Mouse (Mus musculus): ENCODE results near the gene Slc25a10. TPM values are rescaled to one million over a fixed set of nuclear protein-coding genes. Genes with fewer than 3 reads are reported as not detected.
A peak's percentile ranks its signal among the peaks of the same experiment; 100 is the strongest.

Slc25a10 gene
- polyA plus RNA-seq, 1 experiment from 2014 or later = 37.7 TPM

DNA sequence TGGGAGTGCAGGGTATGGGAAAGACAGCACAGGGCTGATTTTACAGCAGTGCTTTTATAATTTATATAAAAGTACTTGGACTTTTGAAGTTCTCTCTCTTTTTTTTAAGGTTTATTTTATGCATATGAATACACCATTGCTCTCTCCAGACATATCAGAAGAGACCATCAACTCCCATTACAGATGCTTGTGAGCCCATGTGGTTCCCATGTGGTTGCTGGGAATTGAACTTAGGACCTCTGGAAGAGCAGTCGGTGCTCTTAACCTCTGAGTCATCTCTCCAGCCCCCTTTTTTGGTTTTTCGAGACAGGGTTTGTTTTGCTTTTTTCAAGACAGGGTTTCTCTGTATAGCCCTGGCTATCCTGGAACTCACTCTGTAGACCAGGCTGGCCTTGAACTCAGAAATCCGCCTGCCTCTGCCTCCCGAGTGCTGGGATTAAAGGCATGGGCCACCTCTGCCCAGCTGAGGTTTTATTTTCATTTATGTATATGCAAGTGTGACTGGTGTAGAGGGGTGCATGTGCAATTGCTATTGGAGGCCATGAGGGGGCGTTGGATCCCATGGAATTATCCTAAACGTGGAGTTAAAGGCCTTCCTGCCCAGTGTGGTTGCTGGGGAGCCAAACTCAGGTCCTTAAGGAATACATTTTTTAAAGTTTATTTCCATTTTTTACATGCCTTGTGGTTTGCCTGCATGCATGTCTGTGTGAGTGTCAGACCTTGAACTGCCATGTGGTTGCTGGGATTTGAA lies 32.6 kb upstream of the Slc25a10 start:
- peaks cover 44% of the 10 kb centered on the region for H3K36me3 ChIP-seq

DNA sequence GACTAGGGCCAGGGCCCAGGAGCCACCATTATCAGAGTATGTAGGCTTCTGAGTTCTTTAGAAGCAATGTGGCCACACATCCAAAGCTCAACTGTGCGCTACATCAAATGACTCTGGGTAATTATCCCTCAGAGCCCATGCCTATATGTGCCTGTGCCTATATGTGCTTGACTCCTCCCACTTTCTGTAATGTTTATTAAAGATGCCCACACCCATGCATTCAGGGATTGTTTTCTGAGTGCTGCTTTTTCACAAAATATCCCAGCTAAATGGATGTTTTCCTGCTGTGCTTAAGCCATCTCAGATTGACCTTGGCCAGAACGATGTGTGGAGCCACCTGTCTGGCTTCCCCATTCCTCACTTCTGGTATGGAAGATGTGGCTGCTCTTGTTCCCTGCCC lies 28.1 kb upstream of the Slc25a10 start:
- Histone ChIP-seq H3K4me2 (replicated peaks) (no peak overlapping the region), H3K36me3 (peaks cover 54% of the 10 kb centered on the region), H3K9ac (no peak overlapping the region), H3K9me3 (replicated peaks) (no peaks in the 10 kb centered on the region), H3K4me3 (no peak overlapping the region), H3K4me1 (peaks cover 26% of the 10 kb centered on the region), H3K27me3 (no peaks in the 10 kb centered on the region), H3K27ac (no peak overlapping the region)
- WGBS = 94% methylated on average over 2 of the region's 2 CpGs
- no peak for ATAC-seq (ENCODE audit: low FRiP score)

More for the DNA sequence above, 32.6 kb upstream of the Slc25a10 start:
- 61% methylated on average over 6 of the region's 6 CpGs for WGBS
- no peak overlapping the region for H3K27ac ChIP-seq
- peak overlapping the region; percentile 86 for H3K4me3 ChIP-seq
- peaks cover 20% of the 10 kb centered on the region for H3K4me1 ChIP-seq
- no peaks in the 10 kb centered on the region for H3K27me3 ChIP-seq
- H3K9me3 ChIP-seq (replicated peaks) = no peaks in the 10 kb centered on the region
- H3K9ac ChIP-seq = peak overlapping the region; percentile 87
- ATAC-seq (ENCODE audit: low FRiP score) = no peak
- H3K4me2 ChIP-seq (replicated peaks) = peak overlapping the region; percentile 81

DNA sequence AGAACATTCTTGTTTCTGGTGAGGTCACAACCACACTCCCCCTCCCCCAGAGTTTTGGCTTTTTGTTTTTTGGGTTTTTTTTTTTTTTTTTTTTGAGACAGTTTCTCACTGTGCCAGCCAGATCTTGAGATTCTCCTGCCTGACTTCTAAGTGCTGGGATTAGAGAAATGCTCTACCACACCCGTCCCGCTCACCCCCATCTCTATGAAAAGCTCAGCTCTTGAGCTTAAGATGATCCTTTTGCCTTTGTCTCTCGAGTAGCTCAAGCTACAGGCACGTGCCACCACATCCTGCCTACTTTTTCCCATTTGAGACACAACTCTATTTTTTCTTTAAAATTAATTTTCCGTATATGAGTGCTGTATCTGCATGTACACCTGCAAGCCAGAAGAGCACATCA lies 27.3 kb upstream of the Slc25a10 start:
- Histone ChIP-seq H3K4me2 (replicated peaks) (no peak overlapping the region), H3K27ac (no peak overlapping the region), H3K4me3 (no peak overlapping the region), H3K27me3 (no peaks in the 10 kb centered on the region), H3K9ac (no peak overlapping the region), H3K4me1 (peaks cover 21% of the 10 kb centered on the region), H3K9me3 (replicated peaks) (no peaks in the 10 kb centered on the region), H3K36me3 (peaks cover 53% of the 10 kb centered on the region)
- 91% methylated on average over 5 of the region's 5 CpGs for WGBS
- ATAC-seq (ENCODE audit: low FRiP score) = no peak

DNA sequence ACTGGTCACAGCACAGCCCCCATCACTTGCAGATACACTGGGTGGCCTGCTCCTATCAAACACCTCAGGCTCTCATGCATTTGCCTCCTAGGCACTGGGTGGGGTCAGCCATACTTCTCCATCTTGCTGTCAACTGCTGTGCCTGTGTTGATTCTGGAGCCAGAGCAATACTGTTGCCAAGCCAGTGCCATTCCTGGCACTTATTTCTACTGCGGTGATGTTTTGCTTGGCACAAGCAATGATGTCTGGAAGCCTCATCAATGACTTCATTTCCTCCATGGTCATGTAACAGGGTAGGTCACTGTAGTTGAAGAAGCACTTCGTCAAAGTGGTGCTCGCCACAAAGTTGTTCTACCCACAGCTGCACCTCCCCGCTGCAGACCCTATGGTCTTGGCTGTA lies 26.1 kb upstream of the Slc25a10 start:
- no peak overlapping the region for H3K27ac ChIP-seq
- peaks cover 56% of the 10 kb centered on the region for H3K36me3 ChIP-seq
- WGBS = 92% methylated on average over 4 of the region's 4 CpGs
- ATAC-seq (ENCODE audit: low FRiP score) = no peak
- peak overlapping the region; percentile 98 for H3K4me2 ChIP-seq (replicated peaks)
- peak overlapping the region; percentile 93; the same call in 1 of the 2 replicates for H3K9ac ChIP-seq
- H3K4me3 ChIP-seq = 0 out of 2 replicates have a peak overlapping the region, but pooled peaks have one; percentile 84
- peaks cover 21% of the 10 kb centered on the region for H3K4me1 ChIP-seq
- H3K27me3 ChIP-seq = no peaks in the 10 kb centered on the region
- H3K9me3 ChIP-seq (replicated peaks) = no peaks in the 10 kb centered on the region

DNA sequence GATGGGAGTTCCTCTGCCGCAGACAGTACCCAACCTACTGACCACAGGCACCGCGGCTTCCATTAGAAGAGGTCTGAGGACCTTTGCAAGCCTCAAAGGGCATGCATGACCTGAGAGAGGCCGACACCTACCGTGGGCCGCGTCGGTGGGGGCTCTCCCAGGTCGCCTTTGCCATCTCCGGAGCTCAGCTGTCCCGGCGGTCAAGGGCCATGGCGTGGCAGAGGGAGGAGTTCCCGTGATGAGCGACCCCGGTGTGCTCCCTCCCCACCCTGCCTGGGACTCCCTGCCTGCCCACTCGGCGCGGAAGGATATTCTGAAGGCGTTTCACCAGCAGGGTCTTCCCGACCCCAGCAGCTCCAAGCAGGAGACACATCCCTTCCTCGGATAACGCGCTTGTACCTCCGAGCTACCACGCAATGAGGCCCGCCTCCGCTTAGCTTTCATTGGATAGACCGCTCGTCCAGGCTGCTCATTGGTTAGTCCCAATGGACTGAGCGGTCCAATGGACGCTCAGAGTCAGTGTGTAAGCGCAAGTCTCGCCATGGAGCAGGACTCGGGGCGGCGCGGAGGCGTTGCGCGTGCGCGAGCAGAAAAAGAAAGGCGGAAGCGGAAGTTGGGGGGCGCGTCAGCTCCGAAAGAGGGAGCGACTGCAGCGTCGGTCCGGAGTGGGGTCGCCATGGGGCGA lies 24.4 kb upstream of the Slc25a10 start, which contains the start of gene Arl16:
Gene Arl16, minus strand, starts transcription at position 557 of the 685 bp plus-strand sequence.
- H3K9me3 ChIP-seq (replicated peaks) = no peaks in the 10 kb centered on the region
- peak; percentile 100 for ATAC-seq (ENCODE audit: low FRiP score)
- peak within 1 kb of the TSS; percentile 93 for H3K9ac ChIP-seq
- H3K4me2 ChIP-seq (replicated peaks) = peak within 1 kb of the TSS; percentile 98
- H3K27ac ChIP-seq = peak within 1 kb of the TSS; percentile 89
- H3K36me3 ChIP-seq = peaks cover 56% of the 10 kb centered on the region
- peaks cover 21% of the 10 kb centered on the region for H3K4me1 ChIP-seq
- WGBS = 1% methylated on average over 53 of the region's 54 CpGs
- H3K4me3 ChIP-seq = peak within 1 kb of the TSS; percentile 84
- no peaks in the 10 kb centered on the region for H3K27me3 ChIP-seq

DNA sequence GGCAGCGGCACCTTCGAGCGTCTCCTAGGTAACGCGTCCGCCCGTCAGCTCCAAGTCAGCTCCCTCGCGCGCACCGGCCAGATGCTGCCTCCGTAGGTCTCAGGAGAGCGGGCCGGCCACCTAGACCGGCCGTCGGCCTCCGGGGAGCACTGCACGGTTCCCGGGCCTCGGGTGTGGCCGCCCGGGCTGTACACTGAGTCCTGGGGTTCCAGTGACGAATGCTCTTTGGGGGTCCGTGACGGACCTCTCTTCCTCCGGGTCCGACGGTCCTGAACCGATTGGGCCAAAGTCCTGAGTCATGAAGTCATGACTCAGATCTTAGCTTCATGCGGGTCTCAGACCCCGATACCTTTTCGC lies 23.9 kb upstream of the Slc25a10 start:
- Histone ChIP-seq H3K4me1 (peaks cover 21% of the 10 kb centered on the region), H3K36me3 (peaks cover 56% of the 10 kb centered on the region), H3K9me3 (replicated peaks) (no peaks in the 10 kb centered on the region), H3K27ac (peak overlapping the region; percentile 71; the same call in 1 of the 2 replicates), H3K4me2 (replicated peaks) (peak overlapping the region; percentile 98), H3K4me3 (peak overlapping the region; percentile 84), H3K27me3 (no peaks in the 10 kb centered on the region), H3K9ac (peak overlapping the region; percentile 93)
- 1% methylated on average over 33 of the region's 33 CpGs for WGBS
- ATAC-seq (ENCODE audit: low FRiP score) = peak; percentile 68

DNA sequence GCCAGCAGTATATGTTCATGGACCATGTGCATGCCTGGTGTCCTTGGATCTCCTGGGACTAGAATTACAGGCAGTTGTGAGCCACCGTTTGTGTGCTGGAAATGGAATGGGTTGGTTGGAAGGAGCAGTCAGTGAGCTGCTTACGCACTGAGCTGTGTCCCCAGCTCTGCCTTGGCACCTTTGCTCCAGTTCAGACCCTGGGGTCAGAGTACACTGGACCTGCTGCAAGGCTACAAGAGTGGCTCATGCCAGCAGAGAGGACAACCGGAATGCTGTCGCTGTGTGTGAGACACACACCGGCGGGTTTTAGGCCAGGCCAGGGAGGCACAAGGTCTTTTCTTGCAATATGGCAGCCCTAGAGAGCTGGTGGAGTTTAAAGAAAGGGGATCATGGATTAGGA lies 19.6 kb upstream of the Slc25a10 start:
- 97% methylated on average over 6 of the region's 6 CpGs for WGBS
- Histone ChIP-seq H3K27ac (no peak overlapping the region), H3K4me1 (peaks cover 9% of the 10 kb centered on the region), H3K36me3 (peaks cover 74% of the 10 kb centered on the region), H3K27me3 (no peaks in the 10 kb centered on the region), H3K9ac (no peak overlapping the region), H3K4me2 (replicated peaks) (no peak overlapping the region), H3K4me3 (no peak overlapping the region), H3K9me3 (replicated peaks) (no peaks in the 10 kb centered on the region)
- ATAC-seq (ENCODE audit: low FRiP score) = no peak

DNA sequence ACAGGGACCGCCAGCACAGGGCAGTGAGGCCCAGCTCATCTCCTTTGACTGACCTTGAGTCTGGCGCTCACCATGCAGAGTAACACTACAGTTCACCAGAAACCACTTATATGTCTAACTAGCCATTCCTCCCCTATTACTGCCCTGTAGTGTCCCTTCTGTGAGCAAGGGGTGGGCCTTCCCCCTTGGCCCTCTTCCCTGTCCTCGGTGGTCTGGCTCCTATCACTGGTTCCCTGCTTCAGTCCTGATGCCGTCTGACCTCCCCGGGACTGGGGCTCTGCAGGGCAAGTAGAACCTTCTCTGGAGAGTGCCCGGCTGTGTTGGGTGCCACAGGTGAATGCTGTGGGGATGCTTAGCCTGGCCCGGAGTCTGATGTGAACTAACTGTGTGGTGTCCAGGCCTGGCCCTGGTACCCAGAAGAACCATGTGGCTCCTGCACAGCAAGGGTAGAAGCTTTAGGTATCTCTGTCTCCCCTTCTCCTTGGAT lies 8.1 kb upstream of the Slc25a10 start:
- Histone ChIP-seq H3K9ac (peak overlapping the region; percentile 92), H3K27me3 (no peaks in the 10 kb centered on the region), H3K36me3 (peaks cover 76% of the 10 kb centered on the region), H3K4me1 (peaks cover 18% of the 10 kb centered on the region), H3K4me2 (replicated peaks) (peak overlapping the region; percentile 93), H3K4me3 (peak overlapping the region; percentile 97), H3K9me3 (replicated peaks) (no peaks in the 10 kb centered on the region), H3K27ac (peak overlapping the region; percentile 89)
- WGBS = 93% methylated on average over 7 of the region's 7 CpGs
- no peak for ATAC-seq (ENCODE audit: low FRiP score)

DNA sequence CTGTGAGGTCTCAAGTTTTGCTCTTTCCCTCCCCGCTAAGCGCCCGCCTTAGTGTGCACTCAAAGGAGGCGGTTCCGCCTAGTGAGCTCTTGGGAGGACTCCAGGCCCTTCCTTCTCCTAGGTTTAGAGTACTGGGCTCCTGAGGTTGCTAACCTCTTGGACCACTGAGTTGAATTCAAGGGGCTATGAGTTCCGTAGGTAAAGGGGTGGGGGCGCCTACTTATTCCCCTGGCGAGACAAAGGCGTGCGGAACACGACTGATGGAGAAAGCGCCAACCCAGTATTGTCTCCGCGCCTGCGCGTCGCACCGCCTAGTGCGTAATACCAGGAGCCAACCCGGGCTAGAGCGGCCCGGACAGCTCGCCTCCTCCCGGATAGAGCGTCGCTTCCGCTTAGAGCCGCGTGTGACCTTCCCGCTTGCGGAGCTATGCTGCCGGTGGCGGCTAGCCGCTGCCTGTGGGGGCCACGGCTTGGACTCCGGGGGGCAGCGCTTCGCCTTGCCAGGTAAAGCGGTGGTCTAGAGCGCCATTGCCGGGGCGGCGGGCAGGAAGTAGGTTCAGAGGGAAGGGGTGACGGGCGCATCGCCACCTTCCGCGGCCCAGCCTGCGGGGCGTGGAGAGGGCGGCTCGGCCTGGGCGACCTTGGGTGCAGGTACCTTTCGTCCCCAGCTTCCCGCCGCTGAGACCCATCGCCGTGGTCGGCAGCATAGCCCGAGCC lies 7.2 kb upstream of the Slc25a10 start, which contains the start of gene Mrpl12:
Gene Mrpl12, plus strand, starts transcription at position 349 of the 717 bp plus-strand sequence.
- under 1% methylated on average over 60 of the region's 60 CpGs for WGBS
- H3K9ac ChIP-seq = peak within 1 kb of the TSS; percentile 92
- peaks cover 72% of the 10 kb centered on the region for H3K36me3 ChIP-seq
- no peaks in the 10 kb centered on the region for H3K27me3 ChIP-seq
- peak within 1 kb of the TSS; percentile 93 for H3K4me2 ChIP-seq (replicated peaks)
- H3K4me1 ChIP-seq = peaks cover 19% of the 10 kb centered on the region
- ATAC-seq (ENCODE audit: low FRiP score) = peak; percentile 96
- H3K9me3 ChIP-seq (replicated peaks) = no peaks in the 10 kb centered on the region
- H3K27ac ChIP-seq = peak within 1 kb of the TSS; percentile 89
- H3K4me3 ChIP-seq = peak within 1 kb of the TSS; percentile 97

DNA sequence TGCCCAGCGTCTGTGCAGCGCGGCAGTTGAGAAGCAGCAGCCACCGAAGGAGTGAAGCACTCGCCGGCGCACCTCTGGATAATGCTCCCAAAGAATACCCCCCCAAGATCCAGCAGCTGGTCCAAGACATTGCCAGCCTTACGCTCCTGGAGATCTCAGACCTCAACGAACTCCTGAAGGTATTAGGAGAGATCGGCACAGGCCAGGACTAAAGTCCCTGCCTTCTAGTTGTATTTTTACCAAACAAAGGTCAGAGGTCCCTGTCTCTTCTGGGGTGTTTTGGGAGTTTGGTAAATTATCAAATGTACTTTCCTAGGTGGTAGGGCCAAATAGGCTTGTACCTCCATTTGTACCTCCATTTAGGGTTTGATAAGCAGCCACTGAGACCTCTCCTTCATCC lies 6.4 kb upstream of the Slc25a10 start:
- 13% methylated on average over 10 of the region's 10 CpGs for WGBS
- Histone ChIP-seq H3K9me3 (replicated peaks) (no peaks in the 10 kb centered on the region), H3K36me3 (peaks cover 64% of the 10 kb centered on the region), H3K9ac (peak overlapping the region; percentile 92), H3K4me2 (replicated peaks) (peak overlapping the region; percentile 93), H3K27ac (no peak overlapping the region), H3K4me3 (peak overlapping the region; percentile 97), H3K4me1 (peaks cover 22% of the 10 kb centered on the region), H3K27me3 (no peaks in the 10 kb centered on the region)
- no peak for ATAC-seq (ENCODE audit: low FRiP score)

DNA sequence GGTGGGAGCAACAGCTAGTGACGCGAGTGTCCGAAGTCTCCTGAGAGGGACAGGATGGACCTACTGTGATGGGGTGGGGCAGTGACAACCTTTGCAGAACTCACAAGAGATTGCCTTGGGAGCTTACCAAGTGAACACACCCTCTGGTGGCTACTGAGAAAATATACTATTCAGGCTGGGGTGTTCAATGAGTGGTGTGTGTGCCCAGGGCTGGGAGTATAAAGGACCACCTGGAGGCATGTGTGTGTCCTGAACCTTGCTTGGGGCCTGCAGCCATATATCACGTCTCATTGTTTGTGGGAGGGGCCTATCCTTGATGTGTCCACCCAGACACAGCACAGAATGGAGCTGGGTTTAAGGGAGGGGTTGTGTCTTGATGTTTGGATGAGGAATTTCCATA lies 3.1 kb upstream of the Slc25a10 start:
- Histone ChIP-seq H3K4me1 (peaks cover 46% of the 10 kb centered on the region), H3K36me3 (peaks cover 33% of the 10 kb centered on the region), H3K9ac (no peak overlapping the region), H3K27ac (no peak overlapping the region), H3K9me3 (replicated peaks) (no peaks in the 10 kb centered on the region), H3K27me3 (no peaks in the 10 kb centered on the region), H3K4me2 (replicated peaks) (no peak overlapping the region), H3K4me3 (no peak overlapping the region)
- no peak for ATAC-seq (ENCODE audit: low FRiP score)
- 81% methylated on average over 4 of the region's 4 CpGs for WGBS
